Mouse (Mus musculus) spleen, embryonic (tissue): ENCODE results near the gene Arpc2.

Source experiments
- CTCF ChIA-PET: fragments of 350-600 bp; sonication (Branson Sonifier 250); formaldehyde crosslinking; loops from one replicate; lab custom pipeline; 2022; lab: Charles Lee

The Arpc2 gene

DNA sequence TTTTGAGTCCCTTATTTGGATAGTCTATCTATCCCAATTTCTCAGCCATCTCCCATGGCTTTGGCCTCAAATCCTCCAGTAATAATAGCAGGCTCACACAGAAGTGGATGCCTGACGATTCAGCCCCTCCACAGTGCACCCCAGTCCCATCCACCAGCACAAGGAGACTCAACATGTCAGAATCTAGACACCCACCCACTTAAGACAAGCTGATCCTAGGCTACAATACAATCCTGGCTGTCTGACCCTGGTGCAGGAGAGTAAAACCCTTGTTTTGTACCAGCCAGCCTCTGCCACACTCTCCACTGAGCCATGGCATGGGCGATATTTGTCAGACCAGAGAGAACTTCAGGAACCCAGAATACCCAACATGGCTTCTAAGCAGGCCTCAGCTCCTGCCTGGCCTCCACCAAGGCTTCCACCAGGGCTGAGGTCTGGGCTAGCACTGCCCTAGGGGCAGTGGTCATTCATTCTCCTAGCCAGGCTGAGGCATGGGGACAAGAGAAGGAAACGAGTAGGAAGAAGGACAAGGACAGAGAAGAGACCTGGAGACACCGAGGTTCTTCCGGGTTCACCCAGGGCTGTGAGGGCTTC lies 62.4 kb downstream of the Arpc2 start:
- CTCF ChIA-PET = interaction anchor here (0.5 kb wide), 1 partner anchor 36 kb away, joined by 6 read pairs; no protein-coding TSS in a partner anchor

DNA sequence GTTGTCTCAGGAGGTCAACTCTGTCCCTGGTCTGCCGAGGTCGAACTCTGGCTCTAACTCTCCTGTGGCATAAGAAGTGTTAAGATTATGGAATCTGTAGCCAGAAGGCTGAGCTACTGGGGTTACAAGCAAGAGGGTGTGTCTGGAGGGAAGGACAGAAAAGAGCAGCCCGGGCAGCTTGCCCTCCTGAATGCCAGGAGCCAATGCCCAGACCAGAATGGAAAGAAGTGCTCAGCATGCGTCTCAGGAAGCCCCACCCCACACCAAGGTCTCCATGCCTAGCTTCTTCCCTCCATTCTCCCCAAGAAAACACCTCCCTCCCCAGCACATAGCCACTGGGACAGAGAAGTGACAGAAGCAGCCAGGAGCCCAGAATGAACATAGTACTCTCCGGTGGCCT lies 63.1 kb downstream of the Arpc2 start:
- CTCF ChIA-PET = no interaction called here

DNA sequence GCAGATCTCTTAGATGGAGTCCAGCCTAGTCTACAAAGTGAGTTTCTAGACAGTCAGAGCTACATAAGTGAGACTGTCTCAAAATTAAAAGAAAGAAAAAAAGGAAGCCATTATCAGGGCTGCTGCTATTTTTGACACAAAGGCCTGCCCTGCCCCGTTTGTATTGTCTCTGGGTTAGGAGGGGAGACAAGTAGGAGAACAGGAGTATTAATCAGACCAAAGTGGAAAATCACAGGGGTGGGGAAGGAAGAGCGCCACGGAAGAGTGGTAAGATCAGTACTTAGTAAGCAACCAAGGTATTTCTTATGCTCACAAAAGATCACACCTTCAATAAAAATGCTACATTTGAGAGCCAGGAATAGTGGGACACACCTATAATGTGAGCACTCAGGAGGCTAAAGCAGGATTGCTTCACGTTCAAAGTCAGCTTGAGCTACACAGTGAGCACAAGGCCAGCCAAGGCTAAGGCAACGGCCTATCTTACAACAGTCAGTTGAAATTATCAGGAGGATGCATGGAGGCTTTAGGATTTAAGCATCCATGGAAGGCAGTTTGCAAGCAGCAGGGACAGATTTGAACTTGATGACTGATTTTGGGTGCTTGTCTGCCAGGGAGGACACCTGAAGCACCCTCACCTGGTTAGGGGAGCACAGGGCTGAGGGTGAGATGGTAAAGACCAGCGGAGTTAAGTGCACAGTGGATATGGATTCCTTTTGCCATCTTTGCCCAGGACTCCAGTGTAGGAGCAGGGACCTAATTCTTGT lies 64.6 kb downstream of the Arpc2 start:
- CTCF ChIA-PET = no interaction called here

DNA sequence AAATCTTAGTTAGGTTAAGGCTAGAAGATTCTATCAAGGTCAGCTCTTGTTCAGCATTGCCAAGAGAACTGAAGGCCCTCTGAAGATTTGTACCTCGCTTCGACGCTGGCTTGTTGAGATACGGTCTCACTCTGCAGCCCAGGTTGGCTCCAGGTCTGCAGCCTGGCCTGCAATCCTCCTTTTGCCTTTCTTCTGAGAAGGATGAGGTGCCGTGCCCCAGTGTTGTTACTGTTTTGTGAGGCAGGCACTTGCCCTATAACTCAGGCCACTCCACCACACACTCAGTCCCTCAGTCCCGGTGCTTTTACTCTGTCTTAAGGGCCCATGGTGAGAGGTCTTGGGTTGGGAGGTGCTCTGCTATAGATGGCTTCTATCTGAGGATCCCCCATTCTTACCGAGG lies 66.3 kb downstream of the Arpc2 start:
- CTCF ChIA-PET = no interaction called here

DNA sequence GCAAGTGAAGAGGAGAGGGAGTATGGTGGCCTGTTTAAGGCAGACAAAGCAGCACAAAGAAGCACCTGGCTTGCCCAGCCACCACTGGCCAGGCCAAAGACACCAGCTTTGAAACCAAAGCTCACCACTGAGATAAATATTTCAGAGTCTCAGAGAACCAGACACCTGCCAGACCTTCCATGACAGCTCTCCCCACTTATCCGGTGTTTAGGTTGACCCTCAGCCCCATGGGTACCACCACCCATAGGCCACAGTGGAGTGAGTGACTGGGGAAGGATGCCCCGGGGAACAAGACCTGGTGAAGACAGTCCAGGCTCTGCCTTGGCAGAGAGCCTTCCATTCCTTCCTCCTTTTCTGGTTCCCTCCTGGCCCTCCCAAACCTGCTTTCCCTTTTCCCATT lies 67.0 kb downstream of the Arpc2 start:
- CTCF ChIA-PET = interaction anchor here (1.3 kb wide), 1 partner anchor 15 kb away, joined by 5 read pairs; no protein-coding TSS in a partner anchor

DNA sequence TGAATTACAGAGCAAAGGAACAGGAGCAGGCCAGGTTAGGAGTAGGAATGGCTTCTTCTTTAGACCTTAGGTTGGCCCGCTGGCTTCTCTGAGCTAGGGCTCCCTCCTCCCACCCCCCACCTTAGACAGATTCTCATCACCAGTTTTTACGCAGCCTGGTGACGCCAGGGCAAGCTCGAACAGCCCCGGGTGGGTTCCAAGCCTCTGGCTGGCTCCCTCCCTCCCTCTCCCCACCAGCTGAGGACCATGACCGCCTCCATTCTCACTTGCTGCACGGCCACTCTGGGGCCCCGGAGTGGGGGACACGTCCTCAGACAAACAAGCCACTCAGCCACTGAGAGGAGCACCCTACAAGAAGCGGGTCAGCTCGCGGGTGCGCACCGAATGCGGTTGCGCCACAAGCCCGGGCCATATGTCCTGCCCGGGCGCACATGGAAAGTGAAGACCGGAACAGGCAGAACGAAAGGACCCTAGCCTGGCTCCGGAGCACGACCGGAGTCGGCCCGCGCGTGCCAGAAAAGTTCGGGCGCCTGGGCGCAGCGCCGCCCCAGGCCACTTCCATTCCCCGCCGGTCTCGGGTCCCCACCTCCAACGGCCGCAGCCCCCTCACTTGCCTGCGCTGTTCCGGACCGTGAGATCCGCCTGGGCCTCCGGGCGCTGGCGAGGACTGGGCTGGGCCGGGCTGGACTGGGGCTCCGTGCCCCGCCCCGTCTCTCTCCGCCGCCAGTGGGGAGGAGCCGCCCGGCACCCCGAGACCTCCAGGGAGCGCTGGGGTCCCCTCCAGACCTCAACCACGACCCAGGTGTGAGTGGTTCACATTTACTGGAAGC lies 67.8 kb downstream of the Arpc2 start:
- CTCF ChIA-PET = interaction anchor here (0.6 to 1.3 kb wide), 2 partner anchors 16 to 26 kb away, joined by 5 read pairs; no protein-coding TSS in a partner anchor

DNA sequence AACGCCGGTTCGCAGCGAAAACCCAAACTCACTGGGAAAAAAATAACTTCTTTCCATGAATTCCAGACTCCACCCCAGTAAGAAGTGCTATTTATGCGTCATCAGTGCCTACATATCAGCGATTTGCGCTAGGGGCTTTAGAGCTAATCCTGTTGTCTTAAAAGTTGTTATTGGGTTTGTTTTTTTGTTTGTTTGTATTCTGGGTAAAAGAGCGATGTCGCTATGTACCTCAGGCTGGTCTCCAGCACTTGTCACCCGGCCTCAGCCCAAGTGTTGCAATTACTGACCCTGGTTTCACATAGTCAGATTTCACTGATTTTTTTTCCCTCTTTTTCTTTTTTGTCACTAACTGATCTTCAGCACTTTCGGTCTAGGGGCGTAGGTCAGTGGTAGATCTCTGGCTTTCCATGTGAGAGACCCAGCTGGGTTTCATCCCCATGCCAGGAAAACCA lies 68.5 kb downstream of the Arpc2 start:
- CTCF ChIA-PET = no interaction called here

DNA sequence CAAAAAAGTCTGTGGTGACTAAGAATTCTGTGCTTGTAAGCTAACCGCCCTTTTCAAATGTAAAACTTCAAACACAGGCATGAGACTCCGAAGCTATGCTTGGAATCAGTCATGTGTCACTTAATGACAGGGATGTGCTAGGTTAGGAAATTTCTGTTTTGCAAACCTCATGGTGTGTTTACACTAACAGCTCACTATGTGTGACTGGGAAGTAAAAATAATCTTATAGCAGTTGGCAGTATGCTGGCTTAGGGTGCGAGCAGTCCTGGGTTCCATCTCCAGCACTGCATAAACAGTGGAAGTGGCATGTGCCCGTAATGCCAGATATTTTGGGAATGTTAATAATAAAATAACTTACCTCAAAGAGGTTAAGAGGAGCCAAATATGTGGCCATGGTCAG lies 69.1 kb downstream of the Arpc2 start:
- CTCF ChIA-PET = no interaction called here

DNA sequence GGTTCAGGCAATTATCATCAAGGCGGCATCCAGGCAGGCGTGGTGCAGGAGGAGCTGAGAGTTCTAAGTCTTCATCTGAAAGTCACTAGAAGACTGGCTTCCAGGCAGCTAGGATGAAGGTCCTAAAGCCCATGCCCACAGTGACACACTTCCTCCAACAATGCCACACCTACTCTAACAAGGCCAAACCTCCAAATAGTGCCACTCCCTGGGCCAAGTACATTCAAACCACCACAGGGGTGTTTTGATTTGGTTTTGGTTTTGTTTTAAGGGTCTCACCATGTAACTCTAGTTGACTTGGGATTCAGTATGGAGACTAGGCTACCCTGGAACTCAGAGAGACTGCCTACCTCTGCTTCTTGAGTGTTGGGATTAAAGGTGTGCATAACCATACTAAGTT lies 69.6 kb downstream of the Arpc2 start, which contains the start of gene Tmbim1:
Gene Tmbim1 (minus strand): TSS at position 101 of the 400 bp plus-strand sequence.
- CTCF ChIA-PET = no interaction called here

DNA sequence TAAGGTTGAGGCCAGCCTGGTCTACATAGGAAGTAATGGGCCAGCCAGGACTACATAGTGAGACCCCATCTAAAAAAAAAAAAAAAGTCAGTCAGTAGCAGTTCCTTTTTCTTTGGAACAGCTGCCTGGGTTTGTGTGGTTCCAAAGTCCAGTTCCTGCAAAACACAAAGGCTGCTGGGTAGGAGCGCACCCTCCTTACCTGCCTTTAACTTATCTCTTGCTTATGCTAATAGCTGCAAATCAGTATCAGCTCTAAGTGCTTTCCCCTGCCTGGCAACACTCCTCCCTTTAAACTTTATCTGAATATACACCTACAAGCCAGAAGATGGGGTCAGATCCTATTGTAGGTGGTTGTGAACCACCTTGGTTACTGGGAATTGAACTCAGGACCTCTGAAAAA lies 71.3 kb downstream of the Arpc2 start:
- CTCF ChIA-PET = interaction anchor here (0.7 kb wide), 1 partner anchor 68 kb away, joined by 6 read pairs; no protein-coding TSS in a partner anchor

DNA sequence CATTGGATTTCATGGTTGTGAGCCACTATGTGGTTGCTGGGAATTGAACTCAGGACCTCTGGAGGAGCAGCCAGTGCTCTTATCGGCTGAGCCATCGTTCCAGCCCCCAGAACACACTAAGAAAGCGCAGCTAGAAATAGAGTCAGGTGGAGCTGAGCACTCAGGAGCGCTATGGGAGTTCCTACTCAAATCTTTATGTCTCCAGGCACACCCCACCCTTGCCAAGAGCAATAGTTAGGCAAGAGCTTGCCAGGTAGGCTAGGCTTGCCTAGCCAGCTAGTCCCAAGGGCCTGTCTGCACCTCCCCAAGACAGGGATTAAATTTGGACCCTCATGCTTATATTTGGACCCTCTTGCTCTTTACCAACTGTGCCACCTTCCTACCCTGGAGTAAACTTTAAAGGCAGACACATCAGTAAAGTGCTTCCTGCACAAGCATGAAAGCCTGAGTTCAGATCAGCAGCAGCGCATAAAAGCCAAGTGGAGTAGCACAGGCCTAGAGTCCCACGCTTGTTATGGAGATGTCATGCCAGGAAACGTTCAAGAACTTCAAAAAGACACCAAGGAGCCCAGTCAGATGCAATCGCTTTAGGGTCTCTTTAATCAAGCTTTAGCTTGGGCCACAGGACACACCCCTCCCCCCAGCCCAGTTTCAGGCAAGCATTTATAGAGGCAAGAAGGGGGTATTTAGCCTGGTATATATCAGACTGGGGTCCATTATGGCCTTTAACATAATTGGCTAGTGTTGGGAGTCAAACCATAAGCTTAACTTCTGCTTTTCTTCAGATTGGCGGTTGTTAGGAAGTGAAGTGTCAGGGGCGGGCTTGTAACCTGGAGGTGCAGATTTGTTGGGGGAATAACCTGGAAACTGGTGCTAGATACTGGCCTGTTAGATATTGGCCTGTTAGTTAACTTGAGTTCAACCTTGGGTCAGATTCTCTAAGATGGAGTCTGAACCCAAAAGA lies 72.4 kb downstream of the Arpc2 start:
- CTCF ChIA-PET = no interaction called here

DNA sequence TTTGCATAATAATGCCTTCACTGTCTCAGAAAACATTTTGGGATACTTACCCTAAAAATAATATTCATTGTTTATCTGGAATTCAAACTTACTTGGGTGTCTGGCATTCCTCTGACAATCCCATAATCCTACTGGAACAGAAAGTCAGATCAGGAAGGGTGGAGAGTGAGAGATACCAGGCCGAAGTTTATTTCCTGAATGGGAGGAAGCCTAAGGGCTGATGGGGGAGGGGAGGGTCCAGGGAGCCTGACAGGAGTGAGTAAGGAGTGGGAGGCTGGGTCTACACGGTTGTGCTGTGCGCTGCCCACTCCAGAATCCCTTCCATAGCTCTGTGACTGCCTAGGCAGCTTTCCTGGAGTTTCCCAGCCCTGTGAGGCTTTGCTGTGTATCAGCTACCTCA lies 73.9 kb downstream of the Arpc2 start:
- CTCF ChIA-PET = interaction anchor here (0.7 kb wide), 1 partner anchor 20 kb away, joined by 3 read pairs; no protein-coding TSS in a partner anchor

DNA sequence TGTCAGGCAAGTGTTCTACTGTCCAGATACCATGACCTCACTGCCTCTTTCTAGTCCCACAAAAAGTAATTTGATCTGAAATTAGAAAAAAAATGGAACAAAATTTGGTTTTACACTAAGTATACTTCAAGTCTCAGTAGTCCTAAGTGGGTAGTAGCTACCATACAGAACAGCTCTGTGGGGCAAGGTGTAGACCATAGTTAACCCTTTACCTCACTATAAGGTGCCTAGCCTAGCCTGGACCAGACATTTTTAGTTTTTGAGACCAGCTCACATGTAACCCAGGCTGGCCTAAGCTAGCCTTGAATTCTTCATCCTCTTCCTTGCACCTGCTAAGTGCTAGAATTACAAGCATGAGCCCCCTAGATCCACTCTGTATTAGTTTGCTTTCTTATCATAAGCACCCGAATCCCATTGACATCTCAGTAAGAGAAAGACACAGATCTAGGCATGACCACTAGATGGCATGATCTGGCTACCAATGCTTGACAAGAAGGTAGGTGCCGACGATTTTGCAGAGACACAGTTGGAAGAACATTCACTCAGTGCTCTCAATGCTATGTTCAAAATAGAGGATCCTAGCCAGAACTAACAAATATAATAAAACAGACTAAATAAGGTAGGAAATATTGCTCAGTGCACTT lies 77.3 kb downstream of the Arpc2 start:
- CTCF ChIA-PET = no interaction called here

DNA sequence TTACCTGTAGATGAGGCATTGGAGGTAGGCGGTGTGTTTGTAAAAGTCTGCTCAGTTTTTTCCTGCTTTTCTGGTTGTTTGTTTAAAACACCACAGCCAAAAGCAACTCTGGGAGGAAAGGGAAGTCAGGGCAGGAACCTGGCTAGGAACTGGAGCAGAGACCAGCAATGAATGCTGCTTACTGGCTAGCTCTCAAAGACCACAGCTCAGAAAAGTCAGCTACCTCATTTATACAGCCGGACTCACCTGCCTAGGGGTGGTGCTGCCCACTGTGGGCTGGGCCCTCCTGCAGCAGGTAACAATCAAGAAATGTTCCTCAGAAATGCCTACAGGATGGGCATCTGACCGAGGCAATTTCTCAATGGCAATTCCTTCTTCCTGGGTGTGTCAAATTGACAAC lies 78.9 kb downstream of the Arpc2 start:
- CTCF ChIA-PET = interaction anchor here (0.6 to 0.7 kb wide), 3 partner anchors 31 to 121 kb away, joined by 3 read pairs; no protein-coding TSS in a partner anchor

DNA sequence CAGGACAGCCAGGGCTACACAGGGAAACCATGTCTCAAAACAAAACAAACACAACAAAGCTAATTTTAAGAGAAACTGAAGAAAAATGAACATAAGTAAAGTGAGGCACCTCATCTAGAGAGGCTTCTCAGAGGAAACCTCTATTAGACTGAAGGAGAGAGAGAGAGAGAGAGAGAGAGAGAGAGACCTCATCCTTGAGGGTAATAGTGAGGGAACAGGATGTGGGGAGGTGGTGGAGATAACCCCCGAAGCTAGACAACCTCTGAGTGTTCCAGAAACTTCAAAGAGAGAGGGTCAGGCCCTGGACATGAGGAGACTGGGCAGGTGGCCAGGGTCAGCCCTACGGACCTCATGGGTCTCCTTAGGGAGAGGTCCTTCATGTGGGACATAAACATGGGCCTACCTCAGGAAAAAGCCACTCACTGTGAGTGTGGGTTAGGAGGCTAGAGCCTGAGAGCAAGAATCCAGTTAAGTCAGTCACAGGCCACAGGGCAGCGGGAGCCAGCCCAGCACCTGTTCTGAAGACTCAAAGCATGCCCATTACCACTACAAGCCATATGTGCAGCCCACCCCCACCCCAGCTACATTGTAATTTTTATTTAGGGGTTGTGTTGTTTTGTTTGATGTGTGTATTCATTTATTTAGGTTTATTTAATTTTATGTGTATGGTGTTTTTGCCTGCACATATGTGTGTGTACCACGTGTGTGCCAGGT lies 80.4 kb downstream of the Arpc2 start:
- CTCF ChIA-PET = interaction anchor here (0.6 kb wide), 1 partner anchor 962 kb away, joined by 3 read pairs; no protein-coding TSS in a partner anchor
